18 mouse cellular contexts compared by ENCODE assay signal in the genomic region with DNA sequence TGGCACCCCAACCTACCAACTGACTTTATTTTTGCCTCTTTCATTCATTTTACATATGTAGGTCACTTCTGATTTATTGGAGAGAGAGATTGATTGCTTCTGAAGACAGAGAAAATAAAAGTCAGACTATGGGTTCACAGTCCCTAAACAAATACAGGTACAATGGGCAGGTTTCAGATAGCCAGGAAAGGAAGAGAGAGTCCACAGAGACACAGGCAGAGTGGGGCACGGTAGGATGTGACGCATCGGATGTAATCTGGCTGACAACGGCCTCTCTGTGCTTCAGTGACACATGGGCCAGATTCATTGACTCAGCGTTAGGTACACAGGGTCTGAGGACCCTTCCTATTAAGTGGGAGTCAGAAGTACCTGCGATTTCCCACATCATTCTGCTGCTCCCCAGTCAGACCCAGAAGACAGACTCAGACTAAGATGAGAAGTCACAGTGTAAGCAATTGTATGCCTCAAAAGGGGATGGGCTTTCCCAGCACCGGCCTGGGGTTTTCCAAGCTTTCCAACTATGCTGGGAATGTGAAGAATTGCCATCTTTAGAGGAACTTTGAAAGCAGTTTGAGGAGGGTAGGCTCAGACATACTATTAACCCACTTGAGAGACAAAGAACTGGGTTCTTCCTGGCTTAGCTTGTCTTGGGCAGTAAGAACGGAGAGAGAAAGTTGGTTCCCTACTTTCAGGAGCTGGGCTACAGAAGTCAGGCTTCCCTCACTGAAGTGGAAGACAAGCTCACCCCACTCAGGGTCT.
DNase-seq lines count a peak whose midpoint lies in the region; ATAC-seq and TF ChIP-seq lines count a peak whose summit lies in the region.
"Had no signal": no experiment of that assay in that cellular context is flagged by ENCODE, and none has a peak within 500 bp of the region (broad histone marks: within the 10 kb centered on the region; RNA-seq: fewer than 3 reads in every experiment).

No protein-coding gene starts in this region.

- intact Hi-C loops in heart, postnatal 10 days (cut with DNase I) = no loop called here

- 78% methylated on average over 8 of the region's 8 CpGs for WGBS in kidney, adult 2 months
- whole genome bisulfite sequencing in embryonic facial prominence, embryonic 14.5 days = 58% methylated on average over 8 of the region's 8 CpGs
- WGBS in midbrain, embryonic 11.5 days = 77% methylated on average over 8 of the region's 8 CpGs

- H3K27ac ChIP-seq in kidney, adult 2 months (ENCODE audit: insufficient read depth, low read depth, low read length) = no peak overlapping the region
- peak overlapping the region; percentile 50 for H3K27ac ChIP-seq in embryonic facial prominence, embryonic 14.5 days (replicated peaks; ENCODE audit: low read depth, low read length)
- H3K27ac ChIP-seq in midbrain, embryonic 11.5 days (ENCODE audit: low read depth, low read length) = no peak overlapping the region
- H3K27ac ChIP-seq: hindbrain, embryonic 13.5 days had no signal

- no peaks in the 10 kb centered on the region for H3K36me3 ChIP-seq in kidney, adult 2 months (ENCODE audit: control insufficient read depth, insufficient read depth, low read length)
- H3K36me3 ChIP-seq in embryonic facial prominence, embryonic 14.5 days (ENCODE audit: control insufficient read depth, insufficient read depth, low read length) = 0 out of 2 replicates have a peak, but pooled peaks cover 6% of the 10 kb centered on the region
- no peaks in the 10 kb centered on the region for H3K36me3 ChIP-seq in midbrain, embryonic 11.5 days (ENCODE audit: control insufficient read depth, insufficient read depth, low read length)
- H3K36me3 ChIP-seq: hindbrain, embryonic 13.5 days had no signal

- peak; percentile 65 for DNase-seq in heart, adult 11 months
- DNase-seq in heart, postnatal 10 days = no peak
- DNase-seq in kidney, adult 2 months = peak; percentile 13
- no peak for DNase-seq in kidney, postnatal 14 days
- DNase-seq in 3T3-L1 (ENCODE audit: low read depth, low spot score) = peak; percentile 28
- DNase-seq in embryonic facial prominence, embryonic 14.5 days (ENCODE audit: low spot score) = no peak
- no peak for DNase-seq in embryo, embryonic 10.5 days (ENCODE audit: low spot score)
- no peak for DNase-seq in midbrain, embryonic 11.5 days (ENCODE audit: low spot score, missing footprints)
- DNase-seq: adrenal gland, postnatal 14 days; cerebellum, adult 11-12 months; forebrain, postnatal 0 days; gastrocnemius, postnatal 10 days; kidney, adult 8-10 months; midbrain, embryonic 14.5 days; right cerebral cortex, postnatal 4 days; thymus, postnatal 25 days had no signal

- H3K27me3 ChIP-seq in kidney, adult 2 months (replicated peaks; ENCODE audit: control insufficient read depth, insufficient read depth, low read length) = no peaks in the 10 kb centered on the region
- no peaks in the 10 kb centered on the region for H3K27me3 ChIP-seq in embryonic facial prominence, embryonic 14.5 days (replicated peaks; ENCODE audit: control insufficient read depth, insufficient read depth, low read length)
- no peaks in the 10 kb centered on the region for H3K27me3 ChIP-seq in midbrain, embryonic 11.5 days (ENCODE audit: control insufficient read depth, insufficient read depth, low read length)
- H3K27me3 ChIP-seq: hindbrain, embryonic 13.5 days had no signal

- H3K9me3 ChIP-seq in embryonic facial prominence, embryonic 14.5 days (ENCODE audit: control insufficient read depth, low read length) = no peaks in the 10 kb centered on the region
- H3K9me3 ChIP-seq in midbrain, embryonic 11.5 days (ENCODE audit: control insufficient read depth, low read length) = no peaks in the 10 kb centered on the region
- H3K9me3 ChIP-seq: hindbrain, embryonic 13.5 days had no signal

- no peak overlapping the region for H3K9ac ChIP-seq in embryonic facial prominence, embryonic 14.5 days (ENCODE audit: low read depth, low read length)
- H3K9ac ChIP-seq in midbrain, embryonic 11.5 days (ENCODE audit: low read length) = no peak overlapping the region
- H3K9ac ChIP-seq: forebrain, postnatal 0 days; hindbrain, embryonic 13.5 days had no signal

- no peak for TF ChIP-seq POLR2A in kidney, adult 2 months (IDR thresholded peaks at IDR 0.05; ENCODE audit: low read depth, low read length)

- TF ChIP-seq CTCF in kidney, adult 2 months (conservative IDR thresholded peaks at IDR 0.05; ENCODE audit: insufficient read depth, insufficient read length, low read depth, low read length) = no peak

- no peak overlapping the region for H3K4me3 ChIP-seq in kidney, adult 2 months (ENCODE audit: insufficient read depth, low read depth, low read length)
- H3K4me3 ChIP-seq in embryonic facial prominence, embryonic 14.5 days (ENCODE audit: low read depth, low read length) = no peak overlapping the region
- no peak overlapping the region for H3K4me3 ChIP-seq in midbrain, embryonic 11.5 days (ENCODE audit: low read depth, low read length)
- H3K4me3 ChIP-seq: erythroblast, embryonic 14.5 days; hindbrain, embryonic 13.5 days had no signal

- peaks cover 15% of the 10 kb centered on the region for H3K4me1 ChIP-seq in kidney, adult 2 months (ENCODE audit: control insufficient read depth, insufficient read depth, low read length)
- peaks cover 28% of the 10 kb centered on the region for H3K4me1 ChIP-seq in embryonic facial prominence, embryonic 14.5 days (ENCODE audit: control insufficient read depth, insufficient read depth, low read length)
- H3K4me1 ChIP-seq in midbrain, embryonic 11.5 days (ENCODE audit: control insufficient read depth, insufficient read depth, low read length) = no peaks in the 10 kb centered on the region
- H3K4me1 ChIP-seq: hindbrain, embryonic 13.5 days had no signal

- ATAC-seq in embryonic facial prominence, embryonic 14.5 days (ENCODE audit: low read depth) = no peak
- ATAC-seq in midbrain, embryonic 11.5 days (ENCODE audit: low FRiP score) = no peak
- ATAC-seq: forebrain, postnatal 0 days had no signal

- no peak overlapping the region for H3K4me2 ChIP-seq in embryonic facial prominence, embryonic 14.5 days (ENCODE audit: low read depth, low read length)
- no peak overlapping the region for H3K4me2 ChIP-seq in midbrain, embryonic 11.5 days
- H3K4me2 ChIP-seq: hindbrain, embryonic 13.5 days had no signal

Comparison
In these comparisons a context has a peak if more than half of its experiments do, and no peak if none do; other contexts are left out.
1. DNase-seq: peak in heart, adult 11 months (single experiment), kidney, adult 2 months (single experiment) and 3T3-L1 (single experiment); none in heart, postnatal 10 days (0 of 2), kidney, postnatal 14 days (single experiment), embryonic facial prominence, embryonic 14.5 days (single experiment), embryo, embryonic 10.5 days (single experiment) and midbrain, embryonic 11.5 days (single experiment).